Mouse (Mus musculus): ENCODE measurements around the gene 2900026A02Rik. TPM values are rescaled to one million over a fixed set of nuclear protein-coding genes. Genes with fewer than 3 reads are reported as not detected.
A peak's percentile ranks its signal among the peaks of the same experiment; 100 is the strongest.

Gene 2900026A02Rik
- total RNA-seq, 2 experiments from 2014 or later: 19.6 to 24.6 TPM

- DNase-seq: no peak
- intact Hi-C loops (cut with DNase I): no loop called here
- Histone ChIP-seq H3K27ac (0 out of 2 replicates have a peak overlapping the region, but pooled peaks have one; percentile 6), H3K4me3 (no peak overlapping the region)
- TF ChIP-seq CTCF (IDR thresholded peaks at IDR 0.05): no peak
These were observed 130.3 kb downstream of the 2900026A02Rik start for GRCm38 (mm10) chr5:113090750-113091149.

- Histone ChIP-seq H3K4me3 (no peak overlapping the region), H3K27ac (0 out of 2 replicates have a peak overlapping the region, but pooled peaks have one; percentile 6)
- no peak for TF ChIP-seq CTCF (IDR thresholded peaks at IDR 0.05)
- intact Hi-C loops (cut with DNase I): no loop called here
- no peak for DNase-seq
These were observed 130.9 kb downstream of the 2900026A02Rik start for GRCm38 (mm10) chr5:113090077-113090690.

GRCm38 (mm10) chr5:113087465-113087864 is 133.6 kb downstream of the 2900026A02Rik start:
- no peak overlapping the region for H3K27ac ChIP-seq
- H3K4me3 ChIP-seq: no peak overlapping the region
- intact Hi-C loops (cut with DNase I): no loop called here
- DNase-seq: no peak
- TF ChIP-seq CTCF (IDR thresholded peaks at IDR 0.05): no peak

GRCm38 (mm10) chr5:113086990-113087389 is 134.0 kb downstream of the 2900026A02Rik start:
- intact Hi-C loops (cut with DNase I): no loop called here
- no peak for TF ChIP-seq CTCF (IDR thresholded peaks at IDR 0.05)
- no peak for DNase-seq

GRCm38 (mm10) chr5:113086439-113086838 is 134.6 kb downstream of the 2900026A02Rik start:
- Histone ChIP-seq H3K4me3 (no peak overlapping the region), H3K27ac (no peak overlapping the region)
- intact Hi-C loops (cut with DNase I): no loop called here
- DNase-seq: no peak
- TF ChIP-seq CTCF (IDR thresholded peaks at IDR 0.05): no peak

More at GRCm38 (mm10) chr5:113086990-113087389, 134.0 kb downstream of the 2900026A02Rik start:
- H3K27ac ChIP-seq: no peak overlapping the region
- no peak overlapping the region for H3K4me3 ChIP-seq

- no peak overlapping the region for H3K4me3 ChIP-seq
- DNase-seq: no peak
- intact Hi-C loops (cut with DNase I): no loop called here
These were observed 135.1 kb downstream of the 2900026A02Rik start for GRCm38 (mm10) chr5:113085931-113086330.

GRCm38 (mm10) chr5:113084309-113084708 is 136.7 kb downstream of the 2900026A02Rik start:
- H3K27ac ChIP-seq: no peak overlapping the region
- TF ChIP-seq CTCF (IDR thresholded peaks at IDR 0.05): no peak
- DNase-seq: no peak
- H3K4me3 ChIP-seq: no peak overlapping the region
- intact Hi-C loops (cut with DNase I): no loop called here

More at GRCm38 (mm10) chr5:113085931-113086330, 135.1 kb downstream of the 2900026A02Rik start:
- no peak for TF ChIP-seq CTCF (IDR thresholded peaks at IDR 0.05)
- H3K27ac ChIP-seq: no peak overlapping the region

GRCm38 (mm10) chr5:113082356-113083168 is 138.5 kb downstream of the 2900026A02Rik start:
- no peak for TF ChIP-seq CTCF (IDR thresholded peaks at IDR 0.05)
- no peak for DNase-seq
- intact Hi-C loops (cut with DNase I): no loop called here
- H3K27ac ChIP-seq: no peak overlapping the region
- peak overlapping the region; percentile 9; the same call in 1 of the 2 replicates for H3K4me3 ChIP-seq

- DNase-seq: peak; percentile 78
- intact Hi-C loops (cut with DNase I): no loop called here
- H3K4me3 ChIP-seq: no peak within 1 kb of the TSS
- no peak within 1 kb of the TSS for H3K27ac ChIP-seq
- no peak for TF ChIP-seq CTCF (IDR thresholded peaks at IDR 0.05)
These were observed 139.6 kb downstream of the 2900026A02Rik start, which contains the start of gene Crybb3 for GRCm38 (mm10) chr5:113081439-113081838. Gene Crybb3, minus strand, starts transcription at chr5:113081584.

GRCm38 (mm10) chr5:113081020-113081419 is 140.0 kb downstream of the 2900026A02Rik start:
- H3K4me3 ChIP-seq: no peak overlapping the region
- no peak overlapping the region for H3K27ac ChIP-seq
- intact Hi-C loops (cut with DNase I): no loop called here
- TF ChIP-seq CTCF (IDR thresholded peaks at IDR 0.05): no peak
- no peak for DNase-seq

GRCm38 (mm10) chr5:113079783-113080182 is 141.3 kb downstream of the 2900026A02Rik start:
- TF ChIP-seq CTCF (IDR thresholded peaks at IDR 0.05): peak; percentile 69
- peak; percentile 48 for DNase-seq
- Histone ChIP-seq H3K27ac (no peak overlapping the region), H3K4me3 (peak overlapping the region; percentile 23; the same call in 1 of the 2 replicates)
- intact Hi-C loops (cut with DNase I): loop anchor here (2.0 kb wide), 1 partner anchor 647 kb away; no protein-coding TSS in a partner anchor

GRCm38 (mm10) chr5:113078686-113079085 is 142.3 kb downstream of the 2900026A02Rik start:
- no peak for DNase-seq
- Histone ChIP-seq H3K27ac (no peak overlapping the region), H3K4me3 (no peak overlapping the region)
- TF ChIP-seq CTCF (IDR thresholded peaks at IDR 0.05): peak; percentile 58
- intact Hi-C loops (cut with DNase I): loop anchor here (2.0 kb wide), 1 partner anchor 646 kb away; no protein-coding TSS in a partner anchor

- DNase-seq: no peak
- TF ChIP-seq CTCF (IDR thresholded peaks at IDR 0.05): no peak
- Histone ChIP-seq H3K27ac (no peak within 1 kb of the TSS), H3K4me3 (no peak within 1 kb of the TSS)
- intact Hi-C loops (cut with DNase I): no loop called here
These were observed 151.0 kb downstream of the 2900026A02Rik start, which contains the start of gene Crybb2 for GRCm38 (mm10) chr5:113070017-113070416. Gene Crybb2, minus strand, starts transcription at chr5:113070117.
